Mouse (Mus musculus): ENCODE results near the gene Esrrg.

The Esrrg gene

DNA sequence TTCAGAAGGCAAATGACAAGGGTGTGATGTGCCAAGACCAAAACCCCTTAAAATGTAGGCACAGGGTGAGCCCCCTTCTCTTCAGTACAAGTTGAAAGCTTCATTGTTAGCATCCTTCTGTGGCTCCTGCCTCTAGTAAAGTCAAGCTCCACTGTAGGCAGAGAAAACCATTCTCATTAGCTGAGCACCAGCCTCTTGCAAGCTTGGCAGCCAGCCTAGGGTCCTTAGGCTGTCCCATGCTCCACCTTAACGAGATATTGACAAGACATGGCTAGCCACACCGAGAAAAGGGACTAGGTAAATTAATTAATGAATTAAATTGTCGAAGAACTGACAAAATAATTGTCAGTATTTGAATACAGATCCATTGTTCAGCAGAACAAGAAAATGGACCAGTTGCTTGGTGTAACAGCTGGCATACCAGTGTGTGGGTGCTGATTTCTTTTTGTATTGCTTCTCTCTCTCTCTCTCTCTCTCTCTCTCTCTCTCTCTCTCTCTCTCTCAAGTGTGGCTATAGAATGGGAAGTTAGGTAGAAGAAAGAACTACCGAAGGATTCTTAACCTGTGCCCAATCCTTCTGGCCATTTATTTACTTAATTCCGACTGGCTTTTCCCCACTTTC is 311.7 kb downstream of the Esrrg start:
- DNase-seq, result no peak

- DNase-seq, result no peak
Observed at GRCm38 (mm10) chr1:187931146-187931545, 322.6 kb downstream of the Esrrg start.

- DNase-seq, result no peak
Observed at GRCm38 (mm10) chr1:187938652-187939051, 330.1 kb downstream of the Esrrg start.

DNA sequence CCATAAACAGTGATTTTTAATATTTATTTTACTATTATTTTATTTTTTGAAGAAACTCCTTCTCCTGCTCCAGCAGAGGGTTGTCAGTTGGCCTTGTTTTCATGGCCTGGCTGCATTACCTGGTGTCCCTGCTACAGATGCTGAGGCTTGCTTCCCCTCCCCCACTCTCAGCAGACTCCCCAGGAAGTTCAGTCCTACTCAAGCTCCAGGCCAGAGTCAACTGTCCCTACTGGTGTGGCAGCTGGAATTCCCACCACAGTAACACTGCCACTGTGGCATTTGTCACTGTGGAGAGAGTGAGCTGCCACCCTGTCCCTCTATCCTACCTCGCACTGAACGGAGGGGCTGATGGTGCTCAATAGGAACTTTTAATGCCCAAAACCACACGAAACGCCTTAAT is 330.5 kb downstream of the Esrrg start:
- peak; percentile 15 for DNase-seq

GRCm38 (mm10) chr1:187951506-187951905 is 342.9 kb downstream of the Esrrg start:
- DNase-seq, result no peak

- no peak for DNase-seq
Observed at GRCm38 (mm10) chr1:187956702-187957101, 348.1 kb downstream of the Esrrg start.

GRCm38 (mm10) chr1:187959192-187959591 is 350.6 kb downstream of the Esrrg start:
- no peak for DNase-seq

GRCm38 (mm10) chr1:187961452-187961851 is 352.9 kb downstream of the Esrrg start:
- DNase-seq, result no peak

DNA sequence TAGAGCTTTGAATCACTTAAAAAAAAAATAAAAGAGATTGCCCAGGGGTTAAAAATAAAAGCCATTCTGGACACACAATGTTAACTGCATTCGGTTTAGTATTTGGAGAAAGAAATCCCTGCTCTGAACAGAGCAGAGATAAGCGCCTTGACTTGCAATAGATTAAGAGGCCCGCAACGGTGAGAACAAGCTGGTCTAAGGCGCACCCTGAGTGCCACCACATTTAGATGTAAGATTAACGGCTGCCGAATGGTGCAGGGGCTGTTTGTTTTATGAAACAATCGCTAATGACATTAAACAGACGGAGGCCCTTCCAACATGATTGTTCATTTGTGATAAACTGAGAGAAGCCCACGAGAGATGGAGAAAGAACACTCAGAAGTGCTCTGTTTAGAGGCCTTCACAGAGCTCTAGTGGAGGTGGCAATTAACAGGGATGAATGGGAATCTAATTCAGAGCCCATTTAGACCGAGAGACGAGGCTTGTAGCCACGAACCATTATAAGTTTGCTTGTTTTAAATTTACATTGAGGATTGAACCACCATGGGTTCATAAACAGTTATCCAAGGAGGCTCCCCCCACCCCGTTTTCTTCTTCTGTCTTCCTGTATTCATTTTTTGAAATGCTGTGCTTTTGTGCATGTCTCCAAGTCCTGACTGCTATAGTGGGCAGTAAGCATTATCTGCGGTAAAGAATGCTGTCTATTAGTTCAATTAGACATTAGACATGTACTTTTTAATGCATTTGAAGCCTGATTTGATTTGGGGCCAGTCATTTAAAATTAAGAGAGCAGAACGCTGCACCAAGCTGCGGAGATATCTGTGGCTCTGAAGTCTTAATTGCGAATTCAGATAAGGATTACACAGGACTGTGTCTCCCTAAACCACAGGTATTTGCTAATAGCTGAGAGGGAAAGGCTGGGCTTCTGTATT is 356.5 kb downstream of the Esrrg start:
- DNase-seq, result no peak

- no peak for DNase-seq
Observed at GRCm38 (mm10) chr1:187965921-187966320, 357.3 kb downstream of the Esrrg start.

DNA sequence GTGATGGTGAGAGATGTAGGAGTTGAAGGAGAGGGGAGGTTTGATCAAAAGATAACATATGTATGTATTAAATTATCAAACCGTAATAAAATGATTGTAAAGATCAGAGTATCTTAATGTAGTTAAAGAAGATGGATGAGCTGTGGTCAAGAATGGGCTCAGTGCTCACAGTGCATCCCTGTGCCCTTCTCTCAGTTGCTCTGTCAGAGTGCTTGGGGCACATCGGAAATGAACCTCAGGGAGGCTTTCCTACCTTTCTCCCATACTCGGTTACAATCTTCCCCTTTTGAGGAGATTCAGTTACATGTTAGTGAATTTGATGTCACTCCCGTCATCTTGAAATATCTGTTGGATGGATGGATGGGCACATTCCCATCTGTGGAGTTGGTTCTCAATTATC is 359.8 kb downstream of the Esrrg start:
- DNase-seq, result no peak

DNA sequence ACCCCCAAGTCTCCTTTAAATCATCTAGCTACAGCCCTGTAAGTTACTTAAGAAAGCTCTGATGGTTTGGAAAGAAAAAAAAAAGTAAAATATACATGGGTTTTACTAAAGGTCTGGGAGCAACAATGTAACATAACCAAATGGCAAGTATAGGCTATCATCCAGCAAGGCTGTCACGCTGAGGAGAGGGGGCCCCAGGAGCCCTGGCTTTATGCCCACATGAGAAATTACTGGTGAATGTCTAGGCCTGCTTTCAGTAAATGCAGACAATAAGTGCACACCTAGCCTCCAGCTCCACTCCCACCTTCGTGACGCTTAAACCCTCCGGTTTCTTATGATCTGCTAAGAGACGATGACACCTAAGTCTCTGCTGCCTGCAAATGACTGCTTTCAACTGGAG is 360.9 kb downstream of the Esrrg start:
- DNase-seq, result no peak

DNA sequence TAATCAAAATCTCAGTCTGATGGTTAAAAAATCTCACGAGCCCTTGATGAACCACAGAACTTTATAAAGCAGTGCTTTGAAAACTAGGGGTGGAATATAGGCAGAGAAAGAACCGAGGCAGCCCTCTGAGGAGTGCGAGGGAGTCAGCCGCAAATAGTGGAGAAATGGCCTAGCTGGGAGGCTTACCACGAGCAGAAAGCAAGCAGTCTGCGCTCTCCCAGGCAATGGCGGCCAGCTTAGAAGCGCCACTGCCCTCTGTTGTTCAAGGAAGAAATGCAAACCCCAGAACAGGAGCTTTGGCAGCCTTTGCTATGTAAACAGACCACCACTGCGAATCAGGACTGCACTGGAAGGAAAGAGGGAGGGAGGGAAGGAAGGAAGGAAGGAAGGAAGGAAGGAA is 365.8 kb downstream of the Esrrg start:
- peak; percentile 55 for DNase-seq

GRCm38 (mm10) chr1:187975465-187976352 is 367.1 kb downstream of the Esrrg start:
- DNase-seq, result no peak

DNA sequence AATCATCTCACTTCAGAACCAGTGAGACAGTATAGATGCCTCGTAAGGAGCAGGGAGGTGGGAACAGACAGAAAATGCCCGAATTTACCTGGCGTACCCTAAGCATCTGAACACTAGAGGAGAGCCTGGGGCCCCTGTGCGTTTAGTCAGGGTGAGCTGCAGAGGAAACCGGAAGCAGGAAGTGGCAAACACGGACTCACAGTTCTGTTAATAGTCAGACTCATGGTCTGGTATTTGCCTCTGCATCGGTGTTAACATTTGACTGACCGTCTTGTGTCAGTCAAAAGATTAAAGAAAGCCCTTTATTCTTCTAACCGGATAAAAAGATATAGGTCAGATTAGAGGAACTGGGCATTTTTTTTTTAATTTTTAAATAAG is 367.8 kb downstream of the Esrrg start:
- DNase-seq, result no peak

GRCm38 (mm10) chr1:187981028-187981427 is 372.4 kb downstream of the Esrrg start:
- DNase-seq, result no peak

- no peak for DNase-seq
Observed at GRCm38 (mm10) chr1:187983177-187983576, 374.6 kb downstream of the Esrrg start.

DNA sequence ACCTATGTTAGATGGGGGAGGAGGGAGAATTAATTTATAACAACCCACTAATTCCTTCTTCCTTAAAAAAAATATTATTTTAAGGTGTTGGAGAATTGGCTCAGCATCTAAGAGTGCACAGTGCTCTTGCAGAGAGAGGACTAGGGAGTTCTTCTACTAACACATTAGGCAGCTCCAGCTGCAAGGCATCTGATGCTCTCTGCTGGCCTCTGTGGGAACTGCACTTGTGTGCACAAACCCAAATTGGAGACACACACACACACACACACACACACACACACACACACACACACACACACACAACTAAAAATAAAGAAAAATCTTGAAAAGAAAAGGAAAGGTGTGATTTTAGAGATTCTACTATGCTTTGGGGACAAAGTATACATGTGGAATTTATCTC is 381.6 kb downstream of the Esrrg start:
- no peak for DNase-seq

DNA sequence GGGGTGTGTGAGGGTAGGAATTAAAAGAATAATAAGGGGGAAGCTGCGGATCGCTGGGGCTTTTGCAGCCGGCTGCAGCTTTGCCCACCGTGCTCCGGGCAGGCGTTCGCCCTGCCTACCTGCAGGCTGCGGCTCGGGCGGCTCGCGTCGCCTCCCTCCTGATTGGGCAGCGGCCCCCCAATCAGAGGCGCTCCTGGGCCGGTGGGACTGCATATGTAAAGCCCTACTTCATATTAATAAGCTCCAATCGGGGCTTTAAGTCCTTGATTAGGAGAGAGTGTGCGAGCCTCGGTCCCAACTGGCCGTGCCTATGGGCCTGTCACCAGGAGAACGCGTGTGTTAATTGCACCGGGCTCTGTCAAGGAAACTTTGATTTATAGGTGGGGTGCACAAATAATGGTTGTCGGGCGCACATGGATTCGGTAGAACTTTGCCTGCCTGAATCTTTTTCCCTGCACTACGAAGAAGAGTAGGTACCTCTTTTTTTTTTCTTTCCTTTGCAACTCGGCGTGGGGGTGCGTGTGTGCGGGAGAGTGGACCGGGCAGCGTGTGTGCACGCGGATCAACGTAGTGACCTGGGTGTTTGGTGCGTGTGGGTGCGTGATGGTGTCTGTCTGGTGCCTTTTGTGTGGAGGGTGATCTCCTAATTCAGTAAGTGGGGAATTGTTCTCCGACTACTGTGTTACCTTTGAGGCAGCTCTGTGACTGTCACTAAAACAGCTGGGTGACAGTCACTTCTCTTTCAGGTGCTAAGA is 389.2 kb downstream of the Esrrg start:
- DNase-seq, result peak; percentile 83

DNA sequence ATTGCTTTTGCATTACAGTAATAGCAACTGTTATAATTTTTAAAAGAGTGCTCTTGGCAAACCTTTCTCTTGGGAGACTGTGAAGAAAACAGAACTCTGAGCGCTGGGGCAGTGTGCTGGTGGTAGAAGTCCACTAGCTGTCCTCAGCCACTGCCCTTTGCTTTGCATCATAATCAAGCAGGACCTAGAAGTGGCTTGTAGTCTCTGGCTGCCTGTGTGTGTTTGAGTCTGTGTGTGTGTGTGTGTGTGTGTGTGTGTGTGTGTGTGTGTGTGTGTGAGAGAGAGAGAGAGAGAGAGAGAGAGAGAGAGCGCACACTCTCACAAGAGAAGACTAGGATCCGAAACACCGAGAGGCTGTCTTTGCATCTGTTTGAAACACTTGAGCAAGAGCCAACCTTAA is 390.5 kb downstream of the Esrrg start:
- peak; percentile 30 for DNase-seq

DNA sequence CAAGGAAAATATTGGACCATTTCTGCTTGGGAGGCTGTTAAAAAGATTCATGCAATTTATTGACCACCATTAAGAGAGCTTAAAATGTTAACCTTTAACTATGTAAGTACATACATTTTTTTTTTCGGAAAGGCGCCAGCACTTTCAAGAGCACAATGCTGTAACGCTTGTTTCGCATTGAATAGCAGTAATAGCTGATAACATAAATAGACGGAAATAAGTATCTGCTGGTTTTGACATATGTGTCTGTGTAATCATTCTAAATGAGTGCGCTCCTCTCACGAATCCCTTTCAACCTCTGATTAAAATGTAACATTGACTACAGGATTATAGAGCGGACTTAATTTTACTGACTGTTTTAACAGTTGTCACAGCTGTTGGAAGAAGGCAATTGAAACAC is 391.6 kb downstream of the Esrrg start:
- no peak for DNase-seq

GRCm38 (mm10) chr1:188006820-188007491 is 398.4 kb downstream of the Esrrg start:
- DNase-seq, result no peak
